In the genomic region with DNA sequence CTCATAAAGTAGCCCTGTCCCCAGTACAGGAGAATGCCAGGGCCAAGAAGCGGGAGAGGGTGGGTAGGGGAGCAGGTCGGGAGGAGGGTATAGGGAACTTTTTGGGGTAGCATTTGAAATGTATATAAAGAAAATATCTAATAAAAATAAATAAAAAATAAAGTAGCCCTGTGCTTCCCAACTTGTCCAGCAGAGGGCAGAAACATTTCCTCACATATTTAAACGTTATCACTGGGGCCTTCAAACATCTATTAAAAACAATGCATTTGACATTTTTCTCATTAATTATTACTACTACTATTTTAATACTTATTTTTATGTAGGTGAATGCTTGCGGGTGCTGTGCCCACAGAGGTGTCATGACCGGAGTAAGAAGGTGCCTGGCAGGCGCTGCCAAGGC, we compare ENCODE assay signal across 15 mouse cellular contexts. TPM values are rescaled to one million over a fixed set of nuclear protein-coding genes. Genes with fewer than 3 reads are reported as not detected.
DNase-seq lines count a peak whose midpoint lies in the region; ATAC-seq lines count a peak whose summit lies in the region.
"Had no signal": no experiment of that assay in that cellular context is flagged by ENCODE, and none has a peak within 500 bp of the region (broad histone marks: within the 10 kb centered on the region; RNA-seq: fewer than 3 reads in every experiment).

No protein-coding gene starts in this region.

- H3K9ac ChIP-seq in kidney, embryonic 15.5 days, result no peak overlapping the region
- H3K9ac ChIP-seq: embryonic facial prominence, embryonic 12.5 days had no signal

- H3K4me1 ChIP-seq in kidney, embryonic 15.5 days, result peaks cover 18% of the 10 kb centered on the region

- peaks cover 4% of the 10 kb centered on the region; the same call in 1 of the 2 replicates for H3K27me3 ChIP-seq in kidney, embryonic 15.5 days
- H3K27me3 ChIP-seq: embryonic facial prominence, embryonic 12.5 days had no signal

- peaks cover 16% of the 10 kb centered on the region for H3K36me3 ChIP-seq in kidney, embryonic 15.5 days

- H3K27ac ChIP-seq in kidney, embryonic 15.5 days, result no peak overlapping the region
- H3K27ac ChIP-seq: embryonic facial prominence, embryonic 12.5 days had no signal

- WGBS in kidney, embryonic 15.5 days, result 58% methylated on average over 6 of the region's 6 CpGs

- H3K4me3 ChIP-seq in kidney, embryonic 15.5 days (replicated peaks), result no peak overlapping the region
- H3K4me3 ChIP-seq: embryonic facial prominence, embryonic 12.5 days had no signal

- ATAC-seq in kidney, embryonic 15.5 days (replicated peaks; ENCODE audit: low FRiP score), result no peak
- ATAC-seq in frontal cortex, adult (ENCODE audit: low TSS enrichment), result no peak

- H3K4me2 ChIP-seq in kidney, embryonic 15.5 days, result no peak overlapping the region
- H3K4me2 ChIP-seq: embryonic facial prominence, embryonic 12.5 days; heart, embryonic 11.5 days had no signal

- peak; percentile 7 for DNase-seq in embryo, embryonic 11 days
- DNase-seq in embryo, embryonic 9.5 days (ENCODE audit: extremely low spot score), result no peak
- DNase-seq in kidney, adult 9 months, result peak; percentile 44
- DNase-seq in 3T3-L1 (ENCODE audit: low read depth, low spot score) (peak; percentile 65), NIH3T3 (ENCODE audit: low read depth) (peak; percentile 69)
- DNase-seq in frontal cortex, postnatal 36 days (ENCODE audit: low spot score in 2 of 2), result no peak
- DNase-seq: adrenal gland, adult 2 months; spleen, adult 18-20 months; thymus, postnatal 14 days had no signal

- H3K9me3 ChIP-seq in kidney, embryonic 15.5 days (replicated peaks), result no peaks in the 10 kb centered on the region
- H3K9me3 ChIP-seq: embryonic facial prominence, embryonic 12.5 days had no signal

RNA-seq across cellular contexts. Expression of gene Nsun5, which starts 1.9 kb away (rescaled TPM):
- 35.0 and 39.5 TPM in 2 replicates for polyA plus RNA-seq in kidney, embryonic 15.5 days (2015; fragmentation: Nextera tagmentation; extraction: Ambion mirVana)

RNA-seq across cellular contexts. Expression of gene Trim50, which starts 14.7 kb away (rescaled TPM):
- polyA plus RNA-seq in kidney, embryonic 15.5 days (2015; fragmentation: Nextera tagmentation; extraction: Ambion mirVana), result not detected in 2 replicates
- polyA plus RNA-seq: adrenal gland, adult 2 months; embryonic facial prominence, embryonic 12.5 days; heart, embryonic 11.5 days; kidney, embryonic 14.5 days; liver, embryonic 16.5 days had no signal

RNA-seq across cellular contexts. Expression of gene Fkbp6, which starts 18.0 kb away (rescaled TPM):
- polyA plus RNA-seq in kidney, embryonic 15.5 days (2015; fragmentation: Nextera tagmentation; extraction: Ambion mirVana), result not detected in 2 replicates
- polyA plus RNA-seq: adrenal gland, adult 2 months; embryonic facial prominence, embryonic 12.5 days; kidney, embryonic 14.5 days; liver, embryonic 16.5 days had no signal

RNA-seq across cellular contexts. Expression of gene Pom121, which starts 26.5 kb away (rescaled TPM):
- 14.0 and 14.7 TPM in 2 replicates for polyA plus RNA-seq in kidney, embryonic 15.5 days (2015; fragmentation: Nextera tagmentation; extraction: Ambion mirVana)

Comparison
In these comparisons a context has a peak if more than half of its experiments do, and no peak if none do; other contexts are left out.
1. DNase-seq: peak in embryo, embryonic 11 days (single experiment), kidney, adult 9 months (single experiment), 3T3-L1 (single experiment) and NIH3T3 (single experiment); none in embryo, embryonic 9.5 days (single experiment) and frontal cortex, postnatal 36 days (0 of 2).